Mouse (Mus musculus): ENCODE measurements around the gene Kcnh1. TPM values are rescaled to one million over a fixed set of nuclear protein-coding genes. Genes with fewer than 3 reads are reported as not detected.

Kcnh1 gene
- 0.04 TPM in 1 of 2 replicates, not detected in the other for polyA plus RNA-seq (2016; fragmentation: Nextera tagmentation; extraction: Ambion mirVana)

DNA sequence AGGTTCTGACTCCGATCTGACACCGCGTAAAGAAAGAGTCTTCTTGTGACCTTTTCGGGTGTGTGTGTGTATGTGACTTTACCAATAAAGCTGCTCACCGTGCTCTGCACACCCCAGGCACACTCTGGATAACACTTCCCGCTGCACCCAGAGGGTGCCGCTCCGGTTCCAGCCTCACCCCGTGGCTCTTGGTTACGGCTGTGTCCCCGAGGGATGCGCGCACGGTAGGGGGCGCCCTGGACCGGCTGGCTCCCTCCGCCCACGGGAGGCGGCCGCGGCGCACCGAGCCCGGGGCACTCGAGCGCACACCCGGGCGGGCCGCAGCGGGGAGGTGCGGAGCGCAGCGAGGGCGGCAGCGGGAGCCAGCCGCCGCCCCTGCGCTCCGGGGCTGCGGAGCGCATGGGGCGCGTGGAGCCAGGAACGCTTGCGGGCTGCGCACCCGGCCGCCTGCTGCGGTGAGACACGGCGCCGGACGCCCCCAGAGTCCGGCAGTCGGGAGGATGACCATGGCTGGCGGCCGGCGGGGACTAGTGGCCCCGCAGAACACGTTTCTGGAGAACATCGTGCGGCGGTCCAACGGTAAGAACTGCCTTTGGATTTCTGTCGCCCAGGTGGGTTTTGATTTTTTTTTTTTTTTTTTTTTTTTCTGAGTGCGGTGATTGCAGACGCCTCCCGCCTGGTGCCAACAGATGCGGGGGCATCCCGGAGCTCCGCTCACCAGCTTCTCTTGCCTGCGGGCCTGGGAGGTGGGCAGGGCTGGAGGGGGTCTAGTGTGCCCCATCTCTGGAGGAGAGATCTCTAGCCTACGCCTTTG, at the start of gene Kcnh1:
Kcnh1 (plus strand) TSS at position 267 of the 814 bp plus-strand sequence.
- no peaks in the 10 kb centered on the region for H3K4me1 ChIP-seq
- H3K4me2 ChIP-seq, result peak within 1 kb of the TSS; percentile 59
- H3K9me3 ChIP-seq (replicated peaks), result no peaks in the 10 kb centered on the region
- WGBS (ENCODE audit: insufficient replicate concordance), result 3% methylated on average over 63 of the region's 73 CpGs
- H3K27ac ChIP-seq, result no peak within 1 kb of the TSS
- H3K27me3 ChIP-seq (replicated peaks), result peaks cover 59% of the 10 kb centered on the region
- H3K36me3 ChIP-seq, result no peaks in the 10 kb centered on the region
- H3K9ac ChIP-seq, result no peak within 1 kb of the TSS
- ATAC-seq, result peak; percentile 73
- H3K4me3 ChIP-seq, result peak within 1 kb of the TSS; percentile 41

DNA sequence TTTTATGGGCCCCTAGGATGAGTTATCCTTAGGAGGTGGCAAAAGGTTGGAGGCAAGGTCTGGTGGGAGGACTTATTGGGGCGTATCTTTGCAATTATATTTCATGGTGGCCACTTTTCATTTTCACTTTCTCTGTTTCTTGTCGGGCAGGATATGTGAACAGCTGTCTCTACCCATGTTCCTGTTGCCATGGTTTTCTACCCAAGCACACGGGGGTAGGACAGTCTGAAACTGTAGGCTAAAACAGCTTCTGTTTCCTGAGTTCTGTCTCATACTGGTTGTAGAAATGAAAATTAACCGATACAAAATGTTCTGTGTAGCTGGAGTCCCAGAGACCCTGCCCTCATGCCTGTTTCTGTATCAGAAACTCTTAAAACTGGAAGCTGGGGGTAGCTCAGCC, 39.4 kb upstream of the Kcnh1 start:
- Histone ChIP-seq H3K4me1 (no peaks in the 10 kb centered on the region), H3K4me3 (no peak overlapping the region), H3K27ac (no peak overlapping the region), H3K27me3 (replicated peaks) (no peaks in the 10 kb centered on the region), H3K36me3 (no peaks in the 10 kb centered on the region), H3K4me2 (no peak overlapping the region), H3K9me3 (replicated peaks) (no peaks in the 10 kb centered on the region), H3K9ac (no peak overlapping the region)
- no peak for ATAC-seq
- WGBS (ENCODE audit: insufficient replicate concordance), result 71% methylated on average over 4 of the region's 4 CpGs

- no peaks in the 10 kb centered on the region for H3K27me3 ChIP-seq (replicated peaks)
- H3K36me3 ChIP-seq, result no peaks in the 10 kb centered on the region
- no peaks in the 10 kb centered on the region for H3K9me3 ChIP-seq (replicated peaks)
- WGBS (ENCODE audit: insufficient replicate concordance), result 75% methylated on average over 3 of the region's 3 CpGs
- no peak overlapping the region for H3K4me2 ChIP-seq
- H3K9ac ChIP-seq, result no peak overlapping the region
- H3K4me3 ChIP-seq, result no peak overlapping the region
- no peaks in the 10 kb centered on the region for H3K4me1 ChIP-seq
- no peak for ATAC-seq
- no peak overlapping the region for H3K27ac ChIP-seq
Observed at GRCm38 (mm10) chr1:192171477-192171876, 19.1 kb upstream of the Kcnh1 start.

DNA sequence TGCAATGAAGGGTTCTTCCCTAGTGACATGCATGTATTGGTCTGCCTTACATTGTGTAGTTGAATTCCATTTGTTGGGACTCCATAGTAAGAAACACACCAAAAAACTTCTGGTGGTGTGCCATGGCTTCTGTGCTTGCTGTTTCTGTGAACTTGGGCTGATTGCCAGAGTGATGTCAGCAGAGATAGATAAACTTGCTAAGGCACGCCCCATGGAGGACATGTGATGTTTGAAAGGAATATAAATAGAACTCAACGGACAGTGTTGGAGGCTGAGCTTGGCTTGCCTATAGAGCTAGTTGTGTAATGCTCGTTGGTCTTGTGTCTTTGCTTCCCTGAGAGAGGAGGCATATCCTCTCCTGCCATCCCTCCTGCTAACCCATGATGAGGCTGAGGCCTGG, 10.7 kb upstream of the Kcnh1 start:
- Histone ChIP-seq H3K9ac (no peak overlapping the region), H3K27ac (no peak overlapping the region), H3K27me3 (replicated peaks) (no peaks in the 10 kb centered on the region), H3K36me3 (no peaks in the 10 kb centered on the region), H3K4me1 (no peaks in the 10 kb centered on the region), H3K9me3 (replicated peaks) (no peaks in the 10 kb centered on the region), H3K4me2 (no peak overlapping the region), H3K4me3 (no peak overlapping the region)
- 44% methylated on average over 3 of the region's 3 CpGs for WGBS (ENCODE audit: insufficient replicate concordance)
- ATAC-seq, result no peak

- 65% methylated on average over 4 of the region's 4 CpGs for WGBS (ENCODE audit: insufficient replicate concordance)
- Histone ChIP-seq H3K4me1 (no peaks in the 10 kb centered on the region), H3K36me3 (no peaks in the 10 kb centered on the region), H3K27ac (no peak overlapping the region), H3K27me3 (replicated peaks) (no peaks in the 10 kb centered on the region), H3K9ac (no peak overlapping the region), H3K4me3 (no peak overlapping the region), H3K4me2 (no peak overlapping the region), H3K9me3 (replicated peaks) (no peaks in the 10 kb centered on the region)
- ATAC-seq, result no peak
Observed at GRCm38 (mm10) chr1:192181696-192182257, 8.8 kb upstream of the Kcnh1 start.

DNA sequence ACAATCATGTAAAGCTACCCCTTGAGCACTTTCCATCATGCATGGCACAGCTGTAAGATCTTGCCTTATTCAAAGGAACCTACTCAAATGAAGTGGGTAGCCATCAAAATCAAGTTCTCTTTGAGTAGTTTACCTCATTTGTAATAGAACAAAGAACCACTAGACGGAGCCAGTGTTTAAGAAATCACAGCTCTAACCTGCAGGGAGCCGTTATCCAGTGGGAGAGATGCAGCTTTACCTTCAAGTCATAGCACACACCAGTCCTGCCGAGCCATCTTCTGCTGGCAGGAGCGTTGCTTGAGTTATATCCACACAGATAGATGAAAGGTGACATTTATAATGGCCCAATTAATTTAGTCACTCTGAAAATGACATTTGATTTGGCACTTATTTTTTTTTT, 1.5 kb upstream of the Kcnh1 start:
- Histone ChIP-seq H3K4me2 (no peak overlapping the region), H3K4me3 (no peak overlapping the region), H3K36me3 (no peaks in the 10 kb centered on the region), H3K27me3 (replicated peaks) (peaks cover 59% of the 10 kb centered on the region), H3K9me3 (replicated peaks) (no peaks in the 10 kb centered on the region), H3K4me1 (no peaks in the 10 kb centered on the region), H3K9ac (no peak overlapping the region), H3K27ac (no peak overlapping the region)
- ATAC-seq, result no peak
- WGBS (ENCODE audit: insufficient replicate concordance), result 9% methylated on average over 4 of the region's 4 CpGs

DNA sequence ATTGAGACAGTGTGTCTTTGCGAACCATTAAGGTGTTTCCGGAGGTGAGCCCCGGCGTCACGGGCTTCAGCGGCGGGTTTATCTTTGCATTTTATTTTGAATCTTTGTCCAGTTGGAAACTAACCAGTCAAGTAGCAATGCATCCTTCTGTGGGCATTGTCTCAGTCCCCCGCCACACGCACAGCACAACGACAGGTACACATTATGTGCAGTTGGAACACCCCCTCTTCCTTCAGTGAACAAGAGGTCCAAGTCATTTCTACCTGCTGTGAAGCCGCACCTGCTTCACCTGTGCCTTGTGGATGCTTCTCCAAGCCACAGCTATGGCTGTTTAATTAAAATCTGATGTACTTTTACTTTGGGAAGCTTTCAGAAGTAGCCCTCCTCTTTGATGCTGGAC, 803 bp upstream of the Kcnh1 start:
- Histone ChIP-seq H3K4me1 (no peaks in the 10 kb centered on the region), H3K4me2 (no peak overlapping the region), H3K4me3 (no peak overlapping the region), H3K36me3 (no peaks in the 10 kb centered on the region), H3K27ac (no peak overlapping the region), H3K27me3 (replicated peaks) (peaks cover 59% of the 10 kb centered on the region), H3K9me3 (replicated peaks) (no peaks in the 10 kb centered on the region), H3K9ac (no peak overlapping the region)
- no peak for ATAC-seq
- WGBS (ENCODE audit: insufficient replicate concordance), result 72% methylated on average over 11 of the region's 11 CpGs

- Histone ChIP-seq H3K36me3 (no peaks in the 10 kb centered on the region), H3K27ac (no peak overlapping the region), H3K9me3 (replicated peaks) (no peaks in the 10 kb centered on the region), H3K4me3 (peak overlapping the region; percentile 41; the same call in 1 of the 2 replicates), H3K4me2 (peak overlapping the region; percentile 59), H3K27me3 (replicated peaks) (peaks cover 59% of the 10 kb centered on the region), H3K9ac (no peak overlapping the region), H3K4me1 (no peaks in the 10 kb centered on the region)
- ATAC-seq, result no peak
- WGBS (ENCODE audit: insufficient replicate concordance), result 6% methylated on average over 13 of the region's 13 CpGs
Observed at GRCm38 (mm10) chr1:192191322-192191639, 707 bp downstream of the Kcnh1 start.

GRCm38 (mm10) chr1:192191859-192192258, 1.3 kb downstream of the Kcnh1 start:
- Histone ChIP-seq H3K4me1 (no peaks in the 10 kb centered on the region), H3K27me3 (replicated peaks) (peaks cover 59% of the 10 kb centered on the region), H3K9me3 (replicated peaks) (no peaks in the 10 kb centered on the region), H3K4me2 (no peak overlapping the region), H3K27ac (no peak overlapping the region), H3K9ac (no peak overlapping the region), H3K36me3 (no peaks in the 10 kb centered on the region), H3K4me3 (no peak overlapping the region)
- WGBS (ENCODE audit: insufficient replicate concordance), result 51% methylated on average over 8 of the region's 8 CpGs
- no peak for ATAC-seq

DNA sequence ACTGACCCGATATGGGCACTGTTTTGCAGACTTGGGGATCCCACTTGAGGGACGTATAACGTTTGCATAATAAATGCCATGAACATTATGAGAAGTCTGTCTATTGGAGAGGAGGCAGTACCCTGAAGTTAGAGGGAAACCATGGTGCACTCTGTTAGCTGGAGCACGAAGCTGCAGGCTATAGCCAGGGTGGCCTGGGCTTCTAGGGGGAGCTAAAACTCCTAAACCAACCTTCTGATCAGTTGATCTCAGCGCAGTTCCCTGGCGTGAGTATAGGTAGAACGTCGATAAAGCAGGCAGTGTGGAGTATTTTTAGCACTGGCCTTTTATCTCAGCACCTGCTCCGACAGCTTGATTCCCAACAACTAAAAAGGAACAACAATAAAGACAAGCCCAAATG, 2.1 kb downstream of the Kcnh1 start:
- no peak overlapping the region for H3K4me2 ChIP-seq
- no peak overlapping the region for H3K4me3 ChIP-seq
- no peak for ATAC-seq
- WGBS (ENCODE audit: insufficient replicate concordance), result 47% methylated on average over 9 of the region's 9 CpGs
- H3K9ac ChIP-seq, result no peak overlapping the region
- H3K4me1 ChIP-seq, result no peaks in the 10 kb centered on the region
- H3K9me3 ChIP-seq (replicated peaks), result no peaks in the 10 kb centered on the region
- H3K27me3 ChIP-seq (replicated peaks), result peaks cover 57% of the 10 kb centered on the region
- no peak overlapping the region for H3K27ac ChIP-seq
- no peaks in the 10 kb centered on the region for H3K36me3 ChIP-seq

DNA sequence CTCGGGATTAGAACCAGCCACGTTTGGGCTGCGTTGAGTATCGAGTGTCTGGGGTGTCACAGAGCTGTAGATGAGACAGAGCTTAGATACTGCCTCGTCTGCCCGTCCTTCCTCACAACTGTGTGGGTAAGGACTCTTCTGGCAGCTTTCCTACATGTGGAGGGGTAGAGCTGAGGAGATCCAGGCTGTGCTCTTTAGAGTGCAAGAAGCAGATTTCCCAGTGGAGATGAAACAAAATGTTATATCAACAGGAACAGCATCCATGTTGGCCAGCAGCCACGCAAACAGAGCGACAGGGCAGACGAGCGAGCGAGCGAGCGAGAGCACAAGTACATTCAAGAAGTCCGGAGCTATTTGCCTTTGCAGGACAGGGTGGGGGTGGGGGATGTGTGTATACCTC, 3.1 kb downstream of the Kcnh1 start:
- ATAC-seq, result no peak
- H3K9ac ChIP-seq, result no peak overlapping the region
- no peak overlapping the region for H3K4me3 ChIP-seq
- WGBS (ENCODE audit: insufficient replicate concordance), result 67% methylated on average over 14 of the region's 14 CpGs
- H3K9me3 ChIP-seq (replicated peaks), result no peaks in the 10 kb centered on the region
- no peaks in the 10 kb centered on the region for H3K36me3 ChIP-seq
- no peak overlapping the region for H3K27ac ChIP-seq
- no peak overlapping the region for H3K4me2 ChIP-seq
- H3K27me3 ChIP-seq (replicated peaks), result peaks cover 48% of the 10 kb centered on the region
- no peaks in the 10 kb centered on the region for H3K4me1 ChIP-seq

GRCm38 (mm10) chr1:192197495-192197894, 6.9 kb downstream of the Kcnh1 start:
- Histone ChIP-seq H3K4me2 (no peak overlapping the region), H3K27ac (no peak overlapping the region), H3K4me3 (no peak overlapping the region), H3K36me3 (no peaks in the 10 kb centered on the region), H3K27me3 (replicated peaks) (peaks cover 11% of the 10 kb centered on the region), H3K9ac (no peak overlapping the region), H3K9me3 (replicated peaks) (no peaks in the 10 kb centered on the region), H3K4me1 (no peaks in the 10 kb centered on the region)
- no peak for ATAC-seq
- WGBS (ENCODE audit: insufficient replicate concordance), result 58% methylated on average over 10 of the region's 10 CpGs
